ENCODE assay signal across 20 mouse cellular contexts in the genomic region with DNA sequence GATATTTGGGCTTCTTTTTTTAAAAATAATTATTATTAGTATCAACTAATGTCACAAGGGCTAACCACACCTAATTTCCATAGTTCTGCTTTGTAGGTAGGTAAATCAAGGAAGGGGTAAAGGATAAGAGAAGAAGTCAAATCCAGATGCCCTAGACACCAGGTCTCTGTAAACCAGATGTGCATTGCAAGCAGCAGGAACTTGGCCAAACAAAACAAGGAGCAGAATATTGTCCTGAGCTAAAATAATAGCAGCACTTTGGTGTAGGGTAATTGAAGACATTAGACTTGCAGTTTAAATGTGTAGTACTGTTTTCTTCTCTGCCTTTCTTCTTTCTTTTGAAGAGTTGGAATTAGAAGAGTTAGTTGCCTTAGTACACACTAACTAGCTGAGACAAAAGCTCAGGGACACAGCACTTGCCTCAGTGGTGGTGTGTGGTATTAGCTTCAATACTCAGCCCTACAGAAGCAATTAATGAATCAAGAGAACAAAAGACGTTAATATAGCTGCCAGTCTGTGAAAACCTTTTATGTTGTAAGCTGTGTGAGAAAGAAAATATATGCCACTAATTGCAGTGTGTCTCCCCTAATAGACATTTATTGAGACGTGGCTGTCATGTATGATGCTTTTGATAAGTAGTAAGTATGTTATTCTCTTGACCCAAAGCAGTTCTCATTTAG. TPM values are rescaled to one million over a fixed set of nuclear protein-coding genes. Genes with fewer than 3 reads are reported as not detected.
DNase-seq lines count a peak whose midpoint lies in the region; ATAC-seq and TF ChIP-seq lines count a peak whose summit lies in the region.
"Had no signal": no experiment of that assay in that cellular context is flagged by ENCODE, and none has a peak within 500 bp of the region (broad histone marks: within the 10 kb centered on the region; RNA-seq: fewer than 3 reads in every experiment).

No protein-coding gene starts in this region.

- 0 out of 2 replicates have a peak, but pooled peaks have one; percentile 36 for ATAC-seq in forebrain, embryonic 15.5 days (replicated peaks)
- ATAC-seq in hindbrain, embryonic 16.5 days: no peak
- ATAC-seq: intestine, postnatal 0 days had no signal

- 0 out of 2 replicates have a peak overlapping the region, but pooled peaks have one; percentile 11 for H3K27ac ChIP-seq in forebrain, embryonic 15.5 days (replicated peaks)
- no peak overlapping the region for H3K27ac ChIP-seq in hindbrain, embryonic 16.5 days (ENCODE audit: low read depth, low read length)
- H3K27ac ChIP-seq: embryonic facial prominence, embryonic 10.5 days; heart, adult 2 months; heart, embryonic 15.5 days; hindbrain, embryonic 15.5 days had no signal

- intact Hi-C loops in heart, postnatal 10 days (cut with DNase I): no loop called here

- TF ChIP-seq CTCF in brain, embryonic 14.5 days (IDR thresholded peaks at IDR 0.05; ENCODE audit: borderline replicate concordance, extremely low read depth, insufficient read depth, insufficient read length): no peak

- H3K9ac ChIP-seq in forebrain, embryonic 15.5 days (replicated peaks): no peak overlapping the region
- no peak overlapping the region for H3K9ac ChIP-seq in hindbrain, embryonic 16.5 days (ENCODE audit: low read depth, low read length)
- H3K9ac ChIP-seq: heart, embryonic 15.5 days; hindbrain, embryonic 15.5 days had no signal

- H3K4me2 ChIP-seq in forebrain, embryonic 15.5 days (replicated peaks): no peak overlapping the region
- H3K4me2 ChIP-seq in hindbrain, embryonic 16.5 days (ENCODE audit: low read length): no peak overlapping the region
- H3K4me2 ChIP-seq: heart, embryonic 11.5 days; heart, embryonic 15.5 days; hindbrain, embryonic 15.5 days had no signal

- peak; percentile 11 for DNase-seq in retina, postnatal 1 day
- no peak for DNase-seq in retina, embryonic 14.5 days (ENCODE audit: low spot score)
- peak; percentile 50 for DNase-seq in brain, embryonic 14.5 days (ENCODE audit: low read depth)
- DNase-seq in layer of hippocampus, adult 8-10 months (ENCODE audit: low spot score in 2 of 2): no peak
- DNase-seq in heart, postnatal 10 days: no peak
- DNase-seq: adrenal gland, postnatal 14 days; cerebellum, adult 18-20 months; cerebellum, adult 9-11 months; cerebellum, postnatal 36 days; gastrocnemius, postnatal 14 days; heart, adult 2 months; heart, postnatal 36 days had no signal

- WGBS in forebrain, embryonic 15.5 days: 8% methylated on average over 2 of the region's 2 CpGs
- 74% methylated on average over 2 of the region's 2 CpGs for WGBS in hindbrain, embryonic 16.5 days

- TF ChIP-seq POLR2A in brain, embryonic 14.5 days (IDR thresholded peaks at IDR 0.05; ENCODE audit: borderline replicate concordance, extremely low read depth, insufficient read depth, insufficient read length, poor library complexity, severe bottlenecking): no peak

- no peaks in the 10 kb centered on the region for H3K9me3 ChIP-seq in forebrain, embryonic 15.5 days
- H3K9me3 ChIP-seq in hindbrain, embryonic 16.5 days (ENCODE audit: control insufficient read depth, low read length): no peaks in the 10 kb centered on the region
- H3K9me3 ChIP-seq: embryonic facial prominence, embryonic 10.5 days; heart, embryonic 15.5 days; hindbrain, embryonic 15.5 days had no signal

- peaks cover 3% of the 10 kb centered on the region; the same call in 1 of the 2 replicates for H3K4me1 ChIP-seq in forebrain, embryonic 15.5 days
- no peaks in the 10 kb centered on the region for H3K4me1 ChIP-seq in hindbrain, embryonic 16.5 days (ENCODE audit: control insufficient read depth, insufficient read depth, low read depth, low read length)
- H3K4me1 ChIP-seq: embryonic facial prominence, embryonic 10.5 days; heart, embryonic 15.5 days; hindbrain, embryonic 15.5 days had no signal

- no peak overlapping the region for H3K4me3 ChIP-seq in forebrain, embryonic 15.5 days
- H3K4me3 ChIP-seq in hindbrain, embryonic 16.5 days (ENCODE audit: low read length): no peak overlapping the region
- H3K4me3 ChIP-seq: embryonic facial prominence, embryonic 10.5 days; heart, adult 2 months; heart, embryonic 15.5 days; hindbrain, embryonic 15.5 days had no signal

- no peaks in the 10 kb centered on the region for H3K27me3 ChIP-seq in forebrain, embryonic 15.5 days
- H3K27me3 ChIP-seq in hindbrain, embryonic 16.5 days (replicated peaks; ENCODE audit: control insufficient read depth, insufficient read depth, low read length): no peaks in the 10 kb centered on the region
- H3K27me3 ChIP-seq: heart, embryonic 15.5 days; hindbrain, embryonic 15.5 days had no signal

- peaks cover 25% of the 10 kb centered on the region for H3K36me3 ChIP-seq in forebrain, embryonic 15.5 days
- peaks cover 4% of the 10 kb centered on the region for H3K36me3 ChIP-seq in hindbrain, embryonic 16.5 days (ENCODE audit: control insufficient read depth, insufficient read depth, low read length)

RNA-seq across cellular contexts. Expression of a gene that starts 24.3 kb away (rescaled TPM):
- polyA plus RNA-seq in brain, embryonic 14.5 days (2012; rRNA removed): 5.3 and 10.2 TPM in 2 replicates
- 18.0 and 21.9 TPM in 2 replicates for polyA plus RNA-seq in forebrain, embryonic 15.5 days (2015; fragmentation: Nextera tagmentation; extraction: Ambion mirVana)
- under 1 TPM in 2 of 4 experiments, not detected in 2; 0.25 to 0.41 TPM for total RNA-seq in layer of hippocampus, adult 8-10 months (2022)
- 1 to 10 TPM; 3.4 to 3.8 TPM for total RNA-seq in heart, postnatal 10 days (2021)
- polyA plus RNA-seq in hindbrain, embryonic 16.5 days (2015; fragmentation: Nextera tagmentation; extraction: Ambion mirVana): 5.8 and 6.4 TPM in 2 replicates
- total RNA-seq: gastrocnemius, adult 18-20 months had no signal

Comparison
In these comparisons a context has a peak if more than half of its experiments do, and no peak if none do; other contexts are left out.
1. DNase-seq: peak in retina, postnatal 1 day (single experiment) and brain, embryonic 14.5 days (single experiment); none in retina, embryonic 14.5 days (single experiment), layer of hippocampus, adult 8-10 months (0 of 2) and heart, postnatal 10 days (0 of 2).